Mouse (Mus musculus) spleen, adult 2 months (tissue): ENCODE measurements at regions not wholly inside any gene's neighbourhood (a gene's known extent, or its start where the extent isn't known, plus 50 kb on each side); places are given as distances from the start of the nearest gene placed in this dataset.

ENCODE experiments used
- DNase-seq, 2 experiments: peaks; one replicate each; pipeline versions ENCODE4 v3.0.0 to v3.0.0-alpha.2; 2012 to 2021; ENCODE audit warnings: low spot score in 2 of 2, low read depth in 1 of 2
- H3K27ac ChIP-seq: fragments of 200-500 bp; 2 replicates; pipeline ENCODE4 v1.5.1; 2012; ENCODE audit warnings: low read length, inconsistent platforms; ENCODE audit not compliant: insufficient read depth
- H3K27me3 ChIP-seq: fragments of 200-500 bp; 2 replicates; pipeline ENCODE4 v1.6.1; 2012; ENCODE audit warnings: mild to moderate bottlenecking, moderate library complexity, low read length, inconsistent platforms; ENCODE audit not compliant: control insufficient read depth, insufficient read depth
- H3K36me3 ChIP-seq: fragments of 200-500 bp; 2 replicates; pipeline ENCODE4 v1.6.1; 2012; ENCODE audit warnings: mild to moderate bottlenecking, low read length, inconsistent platforms; ENCODE audit not compliant: control insufficient read depth, insufficient read depth
- H3K4me1 ChIP-seq: fragments of 200-500 bp; 2 replicates; pipeline ENCODE4 v1.6.1; 2011; ENCODE audit warnings: inconsistent platforms; ENCODE audit not compliant: control insufficient read depth, insufficient read depth, insufficient read length
- H3K4me3 ChIP-seq: fragments of 200-500 bp; 2 replicates; pipeline ENCODE4 v1.5.1; 2011; ENCODE audit warnings: mild to moderate bottlenecking, inconsistent platforms; ENCODE audit not compliant: insufficient read depth, insufficient read length; ENCODE audit errors: extremely low read depth
- CTCF ChIP-seq: fragments of 200-500 bp; IDR thresholded peaks from 2 replicates; pipeline ENCODE4 v1.5.1; 2011; ENCODE audit warnings: mild to moderate bottlenecking, inconsistent platforms; ENCODE audit not compliant: insufficient read depth, insufficient read length, insufficient replicate concordance; ENCODE audit errors: extremely low read depth
- POLR2A ChIP-seq: fragments of 200-500 bp; IDR thresholded peaks from 2 replicates; pipeline ENCODE4 v1.6.1; 2011; ENCODE audit warnings: low read depth, low read length, inconsistent platforms
- WGBS: fragments of 180-500 bp; shearing (Covaris S2); methylation state at CpG from one replicate; pipeline ENCODE4 v1.1.7; 2018; 5-methylcytosine and 5-hydroxymethylcytosine counted together

- peaks cover 11% of the 10 kb centered on the region; the same call in 1 of the 2 replicates for H3K4me1 ChIP-seq
- H3K27ac ChIP-seq: peak overlapping the region; percentile 52
- DNase-seq: no peak
- WGBS: 25% methylated on average over 1 of the region's 1 CpGs
- H3K4me3 ChIP-seq: no peak overlapping the region
- H3K36me3 ChIP-seq: no peaks in the 10 kb centered on the region
- H3K27me3 ChIP-seq: no peaks in the 10 kb centered on the region
- TF ChIP-seq CTCF (no peak), POLR2A (no peak)
Measured at GRCm38 (mm10) chr8:128594780-128595179, 90.7 kb upstream of the Itgb1 start.

GRCm38 (mm10) chr8:128605588-128605987 lies 79.9 kb upstream of the Itgb1 start:
- no peaks in the 10 kb centered on the region for H3K27me3 ChIP-seq
- no peak overlapping the region for H3K4me3 ChIP-seq
- WGBS: 71% methylated on average over 3 of the region's 3 CpGs
- no peak overlapping the region for H3K27ac ChIP-seq
- no peaks in the 10 kb centered on the region for H3K4me1 ChIP-seq
- TF ChIP-seq POLR2A: no peak
- no peak for TF ChIP-seq CTCF
- DNase-seq: no peak
- no peaks in the 10 kb centered on the region for H3K36me3 ChIP-seq

GRCm38 (mm10) chr8:128608876-128609275 lies 76.6 kb upstream of the Itgb1 start:
- WGBS: 96% methylated on average over 2 of the region's 2 CpGs
- DNase-seq: no peak

GRCm38 (mm10) chr8:128612607-128613006 lies 72.8 kb upstream of the Itgb1 start:
- Histone ChIP-seq H3K27ac (no peak overlapping the region), H3K4me1 (no peaks in the 10 kb centered on the region), H3K36me3 (no peaks in the 10 kb centered on the region), H3K27me3 (no peaks in the 10 kb centered on the region), H3K4me3 (no peak overlapping the region)
- TF ChIP-seq CTCF: no peak
- TF ChIP-seq POLR2A: no peak
- 61% methylated on average over 5 of the region's 5 CpGs for WGBS
- no peak for DNase-seq

More at GRCm38 (mm10) chr8:128608876-128609275, 76.6 kb upstream of the Itgb1 start:
- Histone ChIP-seq H3K27me3 (no peaks in the 10 kb centered on the region), H3K4me3 (no peak overlapping the region), H3K36me3 (no peaks in the 10 kb centered on the region), H3K4me1 (no peaks in the 10 kb centered on the region), H3K27ac (no peak overlapping the region)
- TF ChIP-seq POLR2A (no peak), CTCF (no peak)

GRCm38 (mm10) chr8:128617854-128618253 lies 67.6 kb upstream of the Itgb1 start:
- DNase-seq: no peak
- Histone ChIP-seq H3K36me3 (no peaks in the 10 kb centered on the region), H3K27ac (no peak overlapping the region), H3K27me3 (no peaks in the 10 kb centered on the region), H3K4me1 (no peaks in the 10 kb centered on the region), H3K4me3 (no peak overlapping the region)
- whole genome bisulfite sequencing: 77% methylated on average over 1 of the region's 1 CpGs
- no peak for TF ChIP-seq CTCF
- no peak for TF ChIP-seq POLR2A

GRCm38 (mm10) chr8:128619086-128619485 lies 66.4 kb upstream of the Itgb1 start:
- no peaks in the 10 kb centered on the region for H3K4me1 ChIP-seq
- DNase-seq: no peak
- no peak overlapping the region for H3K4me3 ChIP-seq
- H3K27ac ChIP-seq: no peak overlapping the region
- H3K27me3 ChIP-seq: no peaks in the 10 kb centered on the region
- TF ChIP-seq CTCF (no peak), POLR2A (no peak)
- H3K36me3 ChIP-seq: no peaks in the 10 kb centered on the region
- 79% methylated on average over 1 of the region's 1 CpGs for WGBS
